Mouse (Mus musculus) bone marrow, adult 2 months (tissue): Measurements from ENCODE around the gene Mpl. TPM values are rescaled to one million over a fixed set of nuclear protein-coding genes. Genes with fewer than 3 reads are reported as not detected.

Source experiments
- H3K27ac ChIP-seq: fragments of 200-500 bp; 2 replicates; pipeline ENCODE4 v1.5.1; 2012; ENCODE audit warnings: low read depth, mild to moderate bottlenecking, control low read depth, inconsistent platforms, low read length; ENCODE audit not compliant: control insufficient read depth, poor library complexity, insufficient read depth
- H3K4me1 ChIP-seq: fragments of 200-500 bp; 2 replicates; pipeline ENCODE4 v1.6.1; 2011; ENCODE audit warnings: low read length; ENCODE audit not compliant: control insufficient read depth, insufficient read depth
- H3K4me3 ChIP-seq: fragments of 200-500 bp; replicated peaks from 2 replicates; pipeline ENCODE3; 2011; ENCODE audit warnings: mild to moderate bottlenecking, low read depth, low read length, control low read depth; ENCODE audit not compliant: control insufficient read depth
- CTCF ChIP-seq: fragments of 200-500 bp; IDR thresholded peaks from 2 replicates; pipeline ENCODE4 v1.5.1; 2011; ENCODE audit warnings: low read length, control low read depth; ENCODE audit not compliant: control insufficient read depth, insufficient read depth
- POLR2A ChIP-seq: fragments of 200-500 bp; IDR thresholded peaks from 2 replicates; pipeline ENCODE4 v1.6.1; 2011; ENCODE audit warnings: low read depth, mild to moderate bottlenecking, control low read depth, low read length, borderline replicate concordance; ENCODE audit not compliant: control insufficient read depth
- WGBS: fragments of 180-500 bp; shearing (Covaris S2); methylation state at CpG from one replicate; pipeline ENCODE4 v1.1.7; 2018; 5-methylcytosine and 5-hydroxymethylcytosine counted together
- polyA plus RNA-seq: library from polyadenylated mRNA; stranded (reverse); fragments of >200 nt; gene quantifications from 2 replicates; pipeline ENCODE4 v1.2.4, GENCODE M21; 2011; ENCODE audit warnings: low replicate concordance; ENCODE audit not compliant: missing spikeins, insufficient read depth, insufficient read length

Gene Mpl
- polyA plus RNA-seq, 1 experiment = 13.1 TPM

GRCm38 (mm10) chr4:118471281-118471680 lies 14.0 kb upstream of the Mpl start:
- WGBS = 82% methylated on average over 6 of the region's 6 CpGs
- H3K4me1 ChIP-seq = no peaks in the 10 kb centered on the region
- H3K4me3 ChIP-seq = no peak overlapping the region
- H3K27ac ChIP-seq = no peak overlapping the region
- TF ChIP-seq CTCF (no peak), POLR2A (no peak)

GRCm38 (mm10) chr4:118465697-118466163 lies 8.4 kb upstream of the Mpl start:
- no peaks in the 10 kb centered on the region for H3K4me1 ChIP-seq
- 9% methylated on average over 11 of the region's 11 CpGs for WGBS
- TF ChIP-seq POLR2A = no peak
- TF ChIP-seq CTCF = no peak
- H3K4me3 ChIP-seq = no peak overlapping the region
- H3K27ac ChIP-seq = no peak overlapping the region; the same call in 1 of the 2 replicates

- Histone ChIP-seq H3K4me3 (no peak overlapping the region), H3K27ac (no peak overlapping the region), H3K4me1 (no peaks in the 10 kb centered on the region)
- 80% methylated on average over 3 of the region's 3 CpGs for WGBS
- TF ChIP-seq POLR2A = no peak
- no peak for TF ChIP-seq CTCF
These were observed 7.6 kb upstream of the Mpl start for GRCm38 (mm10) chr4:118464956-118465355.

- Histone ChIP-seq H3K27ac (no peak overlapping the region), H3K4me1 (no peaks in the 10 kb centered on the region), H3K4me3 (no peak overlapping the region)
- WGBS = 75% methylated on average over 24 of the region's 24 CpGs
- TF ChIP-seq POLR2A (no peak), CTCF (no peak)
These were observed 10.7 kb downstream of the Mpl start for GRCm38 (mm10) chr4:118446415-118447153.

GRCm38 (mm10) chr4:118445781-118446414 lies 11.4 kb downstream of the Mpl start:
- no peak overlapping the region for H3K4me3 ChIP-seq
- no peaks in the 10 kb centered on the region for H3K4me1 ChIP-seq
- WGBS = 74% methylated on average over 18 of the region's 18 CpGs
- H3K27ac ChIP-seq = no peak overlapping the region
- TF ChIP-seq POLR2A (no peak), CTCF (no peak)

GRCm38 (mm10) chr4:118445088-118445487 lies 12.2 kb downstream of the Mpl start:
- no peaks in the 10 kb centered on the region for H3K4me1 ChIP-seq
- TF ChIP-seq POLR2A (no peak), CTCF (no peak)
- 84% methylated on average over 10 of the region's 10 CpGs for WGBS
- no peak overlapping the region for H3K4me3 ChIP-seq
- H3K27ac ChIP-seq = no peak overlapping the region

GRCm38 (mm10) chr4:118437829-118438253 lies 19.5 kb downstream of the Mpl start:
- H3K4me1 ChIP-seq = peaks cover 3% of the 10 kb centered on the region; the same call in 1 of the 2 replicates
- no peak for TF ChIP-seq CTCF
- TF ChIP-seq POLR2A = no peak
- H3K4me3 ChIP-seq = peak overlapping the region; percentile 56
- H3K27ac ChIP-seq = peak overlapping the region; percentile 89
- 13% methylated on average over 12 of the region's 12 CpGs for WGBS

GRCm38 (mm10) chr4:118436820-118437603 lies 20.3 kb downstream of the Mpl start, which contains the start of gene Cdc20:
Gene Cdc20, minus strand, starts transcription at chr4:118437352.
- TF ChIP-seq POLR2A (peak; percentile 63), CTCF (no peak)
- peaks cover 3% of the 10 kb centered on the region; the same call in 1 of the 2 replicates for H3K4me1 ChIP-seq
- WGBS = under 1% methylated on average over 67 of the region's 67 CpGs

More at GRCm38 (mm10) chr4:118436820-118437603, 20.3 kb downstream of the Mpl start, which contains the start of gene Cdc20:
- Histone ChIP-seq H3K27ac (peak within 1 kb of the TSS; percentile 89), H3K4me3 (peak within 1 kb of the TSS; percentile 85)
